ENCODE assay signal across 8 mouse cellular contexts in the genomic region with DNA sequence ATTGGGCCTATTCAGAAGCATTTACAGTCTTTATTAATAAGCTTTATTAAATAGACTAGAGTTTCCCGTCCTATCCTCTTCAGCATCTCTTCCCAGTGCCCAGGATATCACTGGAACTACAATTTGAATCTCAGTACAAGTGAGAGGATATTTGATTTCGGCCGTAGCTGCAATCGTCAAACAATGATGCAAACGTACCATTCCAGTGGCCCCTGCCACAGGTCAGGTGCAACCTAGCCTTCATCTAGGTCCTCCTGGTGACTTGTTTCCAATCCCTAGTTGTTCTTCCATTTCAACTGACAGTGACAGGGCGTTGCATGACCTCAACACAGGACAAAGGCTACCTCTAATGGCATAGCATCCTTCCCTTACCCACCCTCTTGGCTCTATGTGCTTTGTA. TPM values are rescaled to one million over a fixed set of nuclear protein-coding genes. Genes with fewer than 3 reads are reported as not detected.
DNase-seq lines count a peak whose midpoint lies in the region; ATAC-seq and TF ChIP-seq lines count a peak whose summit lies in the region.

No protein-coding gene starts in this region.

- H3K4me3 ChIP-seq in heart, adult 2 months, result peak overlapping the region; percentile 83
- peak overlapping the region; percentile 82 for H3K4me3 ChIP-seq in testis, adult 2 months (ENCODE audit: control insufficient read depth, low read depth, low read length)
- peak overlapping the region; percentile 66 for H3K4me3 ChIP-seq in liver, embryonic 12.5 days
- H3K4me3 ChIP-seq in stomach, postnatal 0 days (ENCODE audit: low read depth, low read length), result peak overlapping the region; percentile 53

- no peak for ATAC-seq in liver, embryonic 12.5 days
- no peak for ATAC-seq in stomach, postnatal 0 days (ENCODE audit: low FRiP score, low TSS enrichment)

- H3K4me1 ChIP-seq in heart, adult 2 months (ENCODE audit: control insufficient read depth, insufficient read depth, low read length), result peaks cover 5% of the 10 kb centered on the region
- peaks cover 6% of the 10 kb centered on the region for H3K4me1 ChIP-seq in testis, adult 2 months (ENCODE audit: control insufficient read depth, insufficient read depth, low read length)
- peaks cover 20% of the 10 kb centered on the region for H3K4me1 ChIP-seq in liver, embryonic 12.5 days
- no peaks in the 10 kb centered on the region; the same call in 1 of the 2 replicates for H3K4me1 ChIP-seq in stomach, postnatal 0 days (replicated peaks; ENCODE audit: control insufficient read depth, insufficient read depth)

- 33% methylated on average over 6 of the region's 6 CpGs for WGBS in heart, adult 2 months
- WGBS in liver, embryonic 12.5 days (ENCODE audit: insufficient replicate concordance), result 47% methylated on average over 6 of the region's 6 CpGs
- WGBS in stomach, postnatal 0 days, result 38% methylated on average over 6 of the region's 6 CpGs

- H3K9me3 ChIP-seq in liver, embryonic 12.5 days (replicated peaks), result no peaks in the 10 kb centered on the region
- no peaks in the 10 kb centered on the region for H3K9me3 ChIP-seq in stomach, postnatal 0 days (ENCODE audit: control insufficient read depth, low read length)

- DNase-seq in heart, adult 2 months, result no peak
- no peak for DNase-seq in heart, postnatal 25 days (ENCODE audit: low spot score)
- no peak for DNase-seq in testis, postnatal 10 days (ENCODE audit: low spot score)
- no peak for DNase-seq in stomach, postnatal 0 days (ENCODE audit: low spot score)
- DNase-seq in frontal cortex, adult 2 months (ENCODE audit: extremely low spot score in 1 of 2, low spot score in 1 of 2), result no peak
- no peak for DNase-seq in yolk sac, embryonic 10.5 days (ENCODE audit: low spot score)

- H3K79me2 ChIP-seq in heart, adult 2 months (replicated peaks; ENCODE audit: control insufficient read depth, insufficient read depth, low read length), result no peaks in the 10 kb centered on the region

- 0 out of 2 replicates have a peak, but pooled peaks cover 3% of the 10 kb centered on the region for H3K36me3 ChIP-seq in heart, adult 2 months (ENCODE audit: control insufficient read depth, insufficient read depth, low read length)
- no peaks in the 10 kb centered on the region for H3K36me3 ChIP-seq in testis, adult 2 months (ENCODE audit: control insufficient read depth, insufficient read depth, low read length)
- no peaks in the 10 kb centered on the region for H3K36me3 ChIP-seq in liver, embryonic 12.5 days
- no peaks in the 10 kb centered on the region for H3K36me3 ChIP-seq in stomach, postnatal 0 days (ENCODE audit: control insufficient read depth, insufficient read depth, low read length)

- peak overlapping the region; percentile 70 for H3K27ac ChIP-seq in heart, adult 2 months
- no peak overlapping the region for H3K27ac ChIP-seq in testis, adult 2 months (ENCODE audit: control insufficient read depth, insufficient read depth, low read depth, low read length)
- no peak overlapping the region for H3K27ac ChIP-seq in liver, embryonic 12.5 days
- peak overlapping the region; percentile 63 for H3K27ac ChIP-seq in stomach, postnatal 0 days (replicated peaks)

- peak overlapping the region; percentile 73 for H3K9ac ChIP-seq in heart, adult 2 months (ENCODE audit: low read depth, low read length)
- no peak overlapping the region for H3K9ac ChIP-seq in liver, embryonic 12.5 days
- H3K9ac ChIP-seq in stomach, postnatal 0 days (ENCODE audit: low read length), result peak overlapping the region; percentile 32; the same call in 1 of the 2 replicates

- no peak for TF ChIP-seq EP300 in heart, adult 2 months (IDR thresholded peaks at IDR 0.05; ENCODE audit: insufficient read depth, low read depth, low read length)
- no peak for TF ChIP-seq EP300 in stomach, postnatal 0 days (optimal IDR thresholded peaks at IDR 0.05)

- no peak for TF ChIP-seq POLR2A in heart, adult 2 months (IDR thresholded peaks at IDR 0.05; ENCODE audit: insufficient read depth, low read depth, low read length)
- TF ChIP-seq POLR2A in testis, adult 2 months (IDR thresholded peaks at IDR 0.05; ENCODE audit: control insufficient read depth, low read depth, low read length), result no peak

- intact Hi-C loops in heart, adult 2 months (cut with DNase I), result loop anchor here (2.0 kb wide), 1 partner anchor 14 kb away; no protein-coding TSS in a partner anchor
- intact Hi-C loops in heart, postnatal 25 days (cut with DNase I), result loop anchor here (10.0 kb wide), 1 partner anchor 416 kb away; the partner anchor contains the start of gene Rbm6

- peak overlapping the region; percentile 78 for H3K4me2 ChIP-seq in liver, embryonic 12.5 days
- H3K4me2 ChIP-seq in stomach, postnatal 0 days (replicated peaks; ENCODE audit: low read depth), result peak overlapping the region; percentile 58

- no peaks in the 10 kb centered on the region for H3K27me3 ChIP-seq in heart, adult 2 months (ENCODE audit: control insufficient read depth, insufficient read depth, low read length)
- no peaks in the 10 kb centered on the region for H3K27me3 ChIP-seq in testis, adult 2 months (ENCODE audit: control insufficient read depth, insufficient read depth, low read length)
- 0 out of 2 replicates have a peak, but pooled peaks cover 2% of the 10 kb centered on the region for H3K27me3 ChIP-seq in liver, embryonic 12.5 days (replicated peaks)
- no peaks in the 10 kb centered on the region for H3K27me3 ChIP-seq in stomach, postnatal 0 days (ENCODE audit: control insufficient read depth, insufficient read depth, low read length)

- no peak for TF ChIP-seq CTCF in heart, adult 2 months (IDR thresholded peaks at IDR 0.05)
- TF ChIP-seq CTCF in testis, adult 2 months (IDR thresholded peaks at IDR 0.05; ENCODE audit: control insufficient read depth, insufficient read depth, insufficient replicate concordance, low read depth, low read length), result no peak
- TF ChIP-seq CTCF in stomach, postnatal 0 days (IDR thresholded peaks at IDR 0.05; ENCODE audit: low read depth), result no peak

RNA-seq across cellular contexts. Expression of gene Nicn1, which starts 0.5 kb away (rescaled TPM):
- 10 to 100 TPM; 21.0 to 21.5 TPM for total RNA-seq in heart, adult 2 months (2021)
- polyA plus RNA-seq in heart, adult 2 months (2012; rRNA removed), result 24.1 and 37.1 TPM in 2 replicates
- 10 to 100 TPM; 20.3 to 24.2 TPM for total RNA-seq in heart, postnatal 25 days (2021)
- polyA plus RNA-seq in testis, adult 2 months (2012; rRNA removed), result 23.1 and 24.8 TPM in 2 replicates
- 5.8 and 7.9 TPM in 2 replicates for polyA plus RNA-seq in liver, embryonic 12.5 days (2016; fragmentation: Nextera tagmentation; extraction: Ambion mirVana)
- 17.3 and 20.3 TPM in 2 replicates for polyA plus RNA-seq in stomach, postnatal 0 days (2015; fragmentation: Nextera tagmentation; extraction: Ambion mirVana)
- polyA plus RNA-seq in frontal cortex, adult 2 months (2012; rRNA removed), result 85.9 and 110 TPM in 2 replicates

RNA-seq across cellular contexts. Expression of gene Amt, which starts 5.9 kb away (rescaled TPM):
- 1 to 10 TPM; 4.0 to 4.6 TPM for total RNA-seq in heart, adult 2 months (2021)
- 4.8 and 9.2 TPM in 2 replicates for polyA plus RNA-seq in heart, adult 2 months (2012; rRNA removed)
- 1 to 10 TPM; 4.9 to 6.6 TPM for total RNA-seq in heart, postnatal 25 days (2021)
- polyA plus RNA-seq in testis, adult 2 months (2012; rRNA removed), result 4.3 and 7.9 TPM in 2 replicates
- polyA plus RNA-seq in liver, embryonic 12.5 days (2016; fragmentation: Nextera tagmentation; extraction: Ambion mirVana), result 10.9 and 12.9 TPM in 2 replicates
- polyA plus RNA-seq in stomach, postnatal 0 days (2015; fragmentation: Nextera tagmentation; extraction: Ambion mirVana), result 10.5 and 11.6 TPM in 2 replicates
- polyA plus RNA-seq in frontal cortex, adult 2 months (2012; rRNA removed), result 57.5 and 60.3 TPM in 2 replicates

RNA-seq across cellular contexts. Expression of gene Rhoa, which starts 15.2 kb away (rescaled TPM):
- 100 to 1,000 TPM; 216 to 234 TPM for total RNA-seq in heart, adult 2 months (2021)
- polyA plus RNA-seq in heart, adult 2 months (2012; rRNA removed), result 110 and 266 TPM in 2 replicates
- 100 to 1,000 TPM; 225 to 248 TPM for total RNA-seq in heart, postnatal 25 days (2021)
- 34.8 and 40.5 TPM in 2 replicates for polyA plus RNA-seq in testis, adult 2 months (2012; rRNA removed)
- 249 and 259 TPM in 2 replicates for polyA plus RNA-seq in liver, embryonic 12.5 days (2016; fragmentation: Nextera tagmentation; extraction: Ambion mirVana)
- polyA plus RNA-seq in stomach, postnatal 0 days (2015; fragmentation: Nextera tagmentation; extraction: Ambion mirVana), result 363 and 370 TPM in 2 replicates
- 153 and 170 TPM in 2 replicates for polyA plus RNA-seq in frontal cortex, adult 2 months (2012; rRNA removed)

RNA-seq across cellular contexts. Expression of gene Tcta, which starts 15.2 kb away (rescaled TPM):
- total RNA-seq in heart, adult 2 months (2021), result 10 to 100 TPM; 50.5 to 52.8 TPM
- 64.8 and 82.4 TPM in 2 replicates for polyA plus RNA-seq in heart, adult 2 months (2012; rRNA removed)
- 10 to 100 TPM; 39.2 to 47.2 TPM for total RNA-seq in heart, postnatal 25 days (2021)
- polyA plus RNA-seq in testis, adult 2 months (2012; rRNA removed), result 40.4 and 42.0 TPM in 2 replicates
- polyA plus RNA-seq in liver, embryonic 12.5 days (2016; fragmentation: Nextera tagmentation; extraction: Ambion mirVana), result 13.4 TPM in 2 replicates
- polyA plus RNA-seq in stomach, postnatal 0 days (2015; fragmentation: Nextera tagmentation; extraction: Ambion mirVana), result 58.2 and 61.4 TPM in 2 replicates
- 47.5 and 53.5 TPM in 2 replicates for polyA plus RNA-seq in frontal cortex, adult 2 months (2012; rRNA removed)

RNA-seq across cellular contexts. Expression of gene Dag1, which starts 27.0 kb away (rescaled TPM):
- 100 to 1,000 TPM; 305 to 347 TPM for total RNA-seq in heart, adult 2 months (2021)
- polyA plus RNA-seq in heart, adult 2 months (2012; rRNA removed), result 124 and 157 TPM in 2 replicates
- total RNA-seq in heart, postnatal 25 days (2021), result 100 to 1,000 TPM; 328 to 348 TPM
- polyA plus RNA-seq in testis, adult 2 months (2012; rRNA removed), result 14.0 and 17.2 TPM in 2 replicates
- polyA plus RNA-seq in liver, embryonic 12.5 days (2016; fragmentation: Nextera tagmentation; extraction: Ambion mirVana), result 20.7 and 22.1 TPM in 2 replicates
- 52.7 and 59.2 TPM in 2 replicates for polyA plus RNA-seq in stomach, postnatal 0 days (2015; fragmentation: Nextera tagmentation; extraction: Ambion mirVana)
- 36.1 and 38.8 TPM in 2 replicates for polyA plus RNA-seq in frontal cortex, adult 2 months (2012; rRNA removed)

Comparison
In these comparisons a context has a peak if more than half of its experiments do, and no peak if none do; other contexts are left out.
1. H3K27ac ChIP-seq: peak in heart, adult 2 months (single experiment) and stomach, postnatal 0 days (single experiment); none in testis, adult 2 months (single experiment) and liver, embryonic 12.5 days (single experiment).
2. Peak in every context shown above with its lines, with median percentiles within 50 percentile points of each other: H3K4me3 ChIP-seq.